Mouse (Mus musculus) right cerebral cortex, postnatal 10 days (tissue): Measurements from ENCODE around the gene Rims1.

ENCODE experiments used
- DNase-seq, 2 experiments: peaks; one replicate each; pipeline ENCODE4 v3.0.0; 2021; ENCODE audit warnings: low spot score in 2 of 2

Rims1 gene

DNA sequence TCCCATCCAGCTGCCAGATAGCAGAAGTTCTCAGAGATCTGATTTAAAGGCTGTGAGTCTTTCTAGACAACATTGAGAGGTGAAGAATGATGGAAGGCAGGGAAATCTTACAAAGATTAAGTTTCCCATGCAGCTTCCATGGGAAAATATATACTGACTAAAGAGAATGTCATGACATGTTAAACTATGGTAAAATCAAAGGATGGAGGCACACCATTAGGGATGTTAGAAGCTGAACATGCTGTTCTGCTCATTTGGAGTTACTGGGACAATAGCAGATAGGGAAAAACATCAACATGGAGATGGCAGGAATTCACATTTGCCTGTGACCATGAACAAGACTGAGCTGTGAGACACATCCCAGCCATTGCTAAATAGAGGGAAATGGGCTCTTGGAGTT lies 552.9 kb downstream of the Rims1 start:
- no peak for DNase-seq

- no peak for DNase-seq
Measured at GRCm38 (mm10) chr1:22248898-22249386, 556.9 kb downstream of the Rims1 start.

DNA sequence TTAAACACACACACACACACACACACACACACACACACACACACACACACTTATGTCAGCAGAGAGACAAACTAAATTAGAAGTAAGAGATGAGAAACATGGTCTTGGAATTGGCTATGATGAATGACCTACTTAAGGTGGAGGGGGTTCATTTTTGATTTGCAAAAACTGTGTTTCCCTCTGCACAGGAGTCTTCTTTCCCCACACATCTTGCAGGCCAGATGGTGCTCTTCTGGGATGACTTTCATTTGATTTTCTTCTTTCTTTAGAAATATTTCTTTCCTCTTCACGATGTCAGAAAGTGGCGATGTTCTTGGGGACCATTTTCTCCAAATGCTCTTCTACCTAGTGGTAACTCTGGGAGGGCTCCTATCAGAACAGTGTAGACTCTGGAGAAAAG lies 560.0 kb downstream of the Rims1 start:
- no peak for DNase-seq
